Mouse (Mus musculus) kidney, postnatal 0 days (tissue): ENCODE measurements around the gene Npy5r. TPM values are rescaled to one million over a fixed set of nuclear protein-coding genes. Genes with fewer than 3 reads are reported as not detected.

Experiments used
- ATAC-seq: fragments of 200-750 bp; cut with Nextera tagmentation; replicated peaks from 2 replicates; pipeline ENCODE4 v1.8.0; 2017; ENCODE audit warnings: low read depth, moderate number of reproducible peaks, moderate TSS enrichment, moderate library complexity; ENCODE audit not compliant: low FRiP score
- DNase-seq: peaks from one replicate; pipeline ENCODE4 v3.0.0-alpha.2; 2016; ENCODE audit warnings: low spot score
- H3K27ac ChIP-seq: fragments of 300-500 bp; sonication (generic); 2 replicates; pipeline ENCODE4 v1.5.1; 2014; ENCODE audit warnings: mild to moderate bottlenecking
- H3K27me3 ChIP-seq: fragments of 300-500 bp; sonication (generic); 2 replicates; pipeline ENCODE4 v1.6.1; 2014; ENCODE audit warnings: low read length, mixed read lengths; ENCODE audit not compliant: insufficient read depth
- H3K36me3 ChIP-seq: fragments of 300-500 bp; sonication (generic); 2 replicates; pipeline ENCODE4 v1.6.1; 2014; ENCODE audit warnings: low read length, mixed read lengths; ENCODE audit not compliant: insufficient read depth
- H3K4me1 ChIP-seq: fragments of 300-500 bp; sonication (generic); replicated peaks from 2 replicates; pipeline ENCODE4 v1.6.1; 2014; ENCODE audit warnings: antibody characterized with exemption, low read length, mixed read lengths; ENCODE audit not compliant: insufficient read depth
- H3K4me2 ChIP-seq: fragments of 300-500 bp; sonication (generic); 2 replicates; pipeline ENCODE4 v1.6.1; 2014; ENCODE audit warnings: mild to moderate bottlenecking, low read length, moderate library complexity, mixed read lengths
- H3K4me3 ChIP-seq: fragments of 300-500 bp; sonication (generic); replicated peaks from 2 replicates; pipeline ENCODE4 v1.5.1; 2014; ENCODE audit warnings: low read depth, low read length
- H3K9ac ChIP-seq: fragments of 300-500 bp; sonication (generic); 2 replicates; pipeline ENCODE4 v1.6.1; 2014; ENCODE audit warnings: low read depth, low read length
- H3K9me3 ChIP-seq: fragments of 300-500 bp; sonication (generic); replicated peaks from 2 replicates; pipeline ENCODE4 v1.6.1; 2016; ENCODE audit warnings: low read length, inconsistent platforms, mixed read lengths
- CTCF ChIP-seq: IDR thresholded peaks from 2 replicates; pipeline ENCODE4 v1.5.1; 2016; ENCODE audit warnings: antibody characterized with exemption, low read depth, mild to moderate bottlenecking, moderate library complexity
- WGBS: fragments of 180-500 bp; shearing (Covaris S2); extraction: QIAGEN DNeasy Blood & Tissue Kit; methylation state at CpG from one replicate; pipeline ENCODE4 v1.1.7; 2014; 5-methylcytosine and 5-hydroxymethylcytosine counted together
- polyA plus RNA-seq: library from polyadenylated mRNA; unstranded; fragments of >200 nt; fragmentation: Nextera tagmentation; extraction: Ambion mirVana; gene quantifications from 2 replicates; pipeline ENCODE4 v1.2.1, GENCODE M21; 2015

Gene Npy5r
- polyA plus RNA-seq, 1 experiment from 2014 or later, result not detected

GRCm38 (mm10) chr8:66698011-66698410 is 10.1 kb upstream of the Npy5r start:
- Histone ChIP-seq H3K27ac (no peak overlapping the region), H3K36me3 (no peaks in the 10 kb centered on the region), H3K9ac (no peak overlapping the region), H3K4me2 (peak overlapping the region; percentile 58), H3K4me3 (no peak overlapping the region), H3K4me1 (peaks cover 3% of the 10 kb centered on the region; the same call in 1 of the 2 replicates), H3K27me3 (peaks cover 9% of the 10 kb centered on the region; the same call in 1 of the 2 replicates), H3K9me3 (no peaks in the 10 kb centered on the region)
- DNase-seq, result no peak
- ATAC-seq, result no peak
- no peak for TF ChIP-seq CTCF
- 4% methylated on average over 7 of the region's 7 CpGs for WGBS

- Histone ChIP-seq H3K4me2 (peak within 1 kb of the TSS; percentile 58), H3K27ac (no peak within 1 kb of the TSS), H3K4me3 (peak within 1 kb of the TSS; percentile 23), H3K4me1 (peaks cover 3% of the 10 kb centered on the region; the same call in 1 of the 2 replicates), H3K9ac (no peak within 1 kb of the TSS), H3K27me3 (peaks cover 9% of the 10 kb centered on the region; the same call in 1 of the 2 replicates), H3K9me3 (no peaks in the 10 kb centered on the region), H3K36me3 (no peaks in the 10 kb centered on the region)
- DNase-seq, result peak; percentile 82
- TF ChIP-seq CTCF, result peak; percentile 78
- 2% methylated on average over 30 of the region's 30 CpGs for WGBS
- ATAC-seq, result peak; percentile 70
Measured at GRCm38 (mm10) chr8:66696970-66697843, 9.3 kb upstream of the Npy5r start, which contains the start of gene Npy1r. Npy1r (plus strand) TSS chr8:66697192.

- Histone ChIP-seq H3K36me3 (no peaks in the 10 kb centered on the region), H3K27me3 (no peaks in the 10 kb centered on the region), H3K4me3 (no peak overlapping the region), H3K9me3 (no peaks in the 10 kb centered on the region), H3K4me2 (no peak overlapping the region), H3K27ac (no peak overlapping the region), H3K9ac (no peak overlapping the region), H3K4me1 (0 out of 2 replicates have a peak, but pooled peaks cover 4% of the 10 kb centered on the region)
- no peak for TF ChIP-seq CTCF
- no peak for DNase-seq
- ATAC-seq, result no peak
- 49% methylated on average over 5 of the region's 5 CpGs for WGBS
Measured at GRCm38 (mm10) chr8:66690402-66690801, 2.5 kb upstream of the Npy5r start.

- Histone ChIP-seq H3K4me1 (0 out of 2 replicates have a peak, but pooled peaks cover 4% of the 10 kb centered on the region), H3K27me3 (no peaks in the 10 kb centered on the region), H3K27ac (no peak overlapping the region), H3K36me3 (no peaks in the 10 kb centered on the region), H3K4me3 (no peak overlapping the region), H3K9ac (no peak overlapping the region), H3K9me3 (no peaks in the 10 kb centered on the region), H3K4me2 (no peak overlapping the region)
- ATAC-seq (no peak), DNase-seq (no peak)
- 49% methylated on average over 4 of the region's 4 CpGs for WGBS
- TF ChIP-seq CTCF, result no peak
Measured at GRCm38 (mm10) chr8:66688799-66689198, 871 bp upstream of the Npy5r start.

GRCm38 (mm10) chr8:66688395-66688794 is 467 bp upstream of the Npy5r start:
- WGBS, result 33% methylated on average over 6 of the region's 6 CpGs
- no peak for DNase-seq

GRCm38 (mm10) chr8:66681261-66681660 is 6.7 kb downstream of the Npy5r start:
- Histone ChIP-seq H3K9me3 (no peaks in the 10 kb centered on the region), H3K4me1 (no peaks in the 10 kb centered on the region), H3K27me3 (no peaks in the 10 kb centered on the region), H3K9ac (no peak overlapping the region), H3K4me3 (no peak overlapping the region), H3K27ac (no peak overlapping the region), H3K36me3 (no peaks in the 10 kb centered on the region), H3K4me2 (no peak overlapping the region)
- ATAC-seq (no peak), DNase-seq (no peak)
- 78% methylated on average over 2 of the region's 2 CpGs for WGBS
- TF ChIP-seq CTCF, result no peak

More at GRCm38 (mm10) chr8:66688395-66688794, 467 bp upstream of the Npy5r start:
- Histone ChIP-seq H3K4me3 (no peak overlapping the region), H3K27ac (no peak overlapping the region), H3K9ac (no peak overlapping the region), H3K9me3 (no peaks in the 10 kb centered on the region), H3K36me3 (no peaks in the 10 kb centered on the region), H3K4me1 (0 out of 2 replicates have a peak, but pooled peaks cover 4% of the 10 kb centered on the region), H3K4me2 (peak overlapping the region; percentile 58; the same call in 1 of the 2 replicates), H3K27me3 (no peaks in the 10 kb centered on the region)
- no peak for ATAC-seq
- no peak for TF ChIP-seq CTCF
